ENCODE assay signal across 9 mouse cellular contexts in genomic region chr6:67228459-67229107, GRCm38 (mm10). TPM values are rescaled to one million over a fixed set of nuclear protein-coding genes. Genes with fewer than 3 reads are reported as not detected.
DNase-seq lines count a peak whose midpoint lies in the region; ATAC-seq and TF ChIP-seq lines count a peak whose summit lies in the region.
"Had no signal": no experiment of that assay in that cellular context is flagged by ENCODE, and none has a peak within 500 bp of the region (broad histone marks: within the 10 kb centered on the region; RNA-seq: fewer than 3 reads in every experiment).

No protein-coding gene starts in this region.

- WGBS in forebrain, embryonic 15.5 days: 8% methylated on average over 18 of the region's 18 CpGs
- WGBS in hindbrain, embryonic 11.5 days: 12% methylated on average over 18 of the region's 18 CpGs
- 21% methylated on average over 18 of the region's 18 CpGs for WGBS in liver, embryonic 14.5 days (ENCODE audit: insufficient replicate concordance)
- WGBS in neural tube, embryonic 14.5 days: 7% methylated on average over 18 of the region's 18 CpGs
- WGBS in thymus, adult 2 months: 50% methylated on average over 18 of the region's 18 CpGs

- peak; percentile 63; the same call in 1 of the 2 replicates for TF ChIP-seq EP300 in ES-Bruce4 (IDR thresholded peaks at IDR 0.05; ENCODE audit: insufficient read depth, low read depth, low read length)
- TF ChIP-seq EP300 in liver, embryonic 14.5 days (IDR thresholded peaks at IDR 0.05; ENCODE audit: low read depth): no peak

- no peaks in the 10 kb centered on the region for H3K27me3 ChIP-seq in ES-Bruce4 (ENCODE audit: control insufficient read depth, insufficient read depth, low read length, poor library complexity, severe bottlenecking)
- H3K27me3 ChIP-seq in forebrain, embryonic 15.5 days: no peaks in the 10 kb centered on the region
- no peaks in the 10 kb centered on the region; the same call in 1 of the 2 replicates for H3K27me3 ChIP-seq in hindbrain, embryonic 11.5 days (ENCODE audit: control insufficient read depth, insufficient read depth, low read length)
- peaks cover 3% of the 10 kb centered on the region for H3K27me3 ChIP-seq in liver, embryonic 14.5 days (ENCODE audit: control insufficient read depth, insufficient read depth, low read length)
- H3K27me3 ChIP-seq in neural tube, embryonic 14.5 days (ENCODE audit: control insufficient read depth, insufficient read depth, low read length): no peaks in the 10 kb centered on the region
- no peaks in the 10 kb centered on the region; the same call in 1 of the 2 replicates for H3K27me3 ChIP-seq in thymus, adult 2 months (ENCODE audit: control insufficient read depth, insufficient read depth, low read length)

- no peaks in the 10 kb centered on the region for H3K9me3 ChIP-seq in ES-Bruce4 (replicated peaks; ENCODE audit: control insufficient read depth, insufficient read depth, low read length, poor library complexity, severe bottlenecking)
- no peaks in the 10 kb centered on the region for H3K9me3 ChIP-seq in forebrain, embryonic 15.5 days
- H3K9me3 ChIP-seq in hindbrain, embryonic 11.5 days (ENCODE audit: control insufficient read depth, low read length): no peaks in the 10 kb centered on the region
- H3K9me3 ChIP-seq in liver, embryonic 14.5 days (ENCODE audit: control insufficient read depth, low read length): no peaks in the 10 kb centered on the region
- H3K9me3 ChIP-seq in neural tube, embryonic 14.5 days (ENCODE audit: control insufficient read depth, low read length): no peaks in the 10 kb centered on the region

- no peak for TF ChIP-seq POLR2A in ES-Bruce4 (IDR thresholded peaks at IDR 0.05; ENCODE audit: insufficient read depth, low read length)
- no peak for TF ChIP-seq POLR2A in thymus, adult 2 months (IDR thresholded peaks at IDR 0.05; ENCODE audit: control insufficient read depth, extremely low read depth, insufficient read depth, low read length, poor library complexity)

- TF ChIP-seq CTCF in ES-Bruce4 (IDR thresholded peaks at IDR 0.05; ENCODE audit: low read depth, low read length): no peak
- TF ChIP-seq CTCF in liver, embryonic 14.5 days (IDR thresholded peaks at IDR 0.05; ENCODE audit: low read depth): no peak
- no peak for TF ChIP-seq CTCF in thymus, adult 2 months (IDR thresholded peaks at IDR 0.05; ENCODE audit: borderline replicate concordance, control insufficient read depth, extremely low read depth, insufficient read depth, low read length, poor library complexity)

- no peak overlapping the region for H3K9ac ChIP-seq in ES-Bruce4 (ENCODE audit: low read depth, poor library complexity, severe bottlenecking)
- no peak overlapping the region for H3K9ac ChIP-seq in forebrain, embryonic 15.5 days (replicated peaks)
- H3K9ac ChIP-seq in hindbrain, embryonic 11.5 days (ENCODE audit: low read depth, low read length): no peak overlapping the region
- H3K9ac ChIP-seq in liver, embryonic 14.5 days (replicated peaks): peak overlapping the region; percentile 27; the same call in 1 of the 2 replicates
- H3K9ac ChIP-seq in neural tube, embryonic 14.5 days (replicated peaks; ENCODE audit: low read depth, low read length): no peak overlapping the region

- peak overlapping the region; percentile 2; the same call in 1 of the 2 replicates for H3K4me3 ChIP-seq in ES-Bruce4 (ENCODE audit: low read depth, low read length)
- H3K4me3 ChIP-seq in forebrain, embryonic 15.5 days: peak overlapping the region; percentile 13
- no peak overlapping the region for H3K4me3 ChIP-seq in hindbrain, embryonic 11.5 days (ENCODE audit: low read depth, low read length)
- no peak overlapping the region for H3K4me3 ChIP-seq in liver, embryonic 14.5 days (ENCODE audit: insufficient read depth in 1 of 2, low read depth in 2 of 2, low read length in 2 of 2)
- no peak overlapping the region; the same call in 1 of the 2 replicates for H3K4me3 ChIP-seq in neural tube, embryonic 14.5 days (ENCODE audit: low read depth, low read length)
- H3K4me3 ChIP-seq in thymus, adult 2 months (ENCODE audit: control insufficient read depth, insufficient read depth, low read length): no peak overlapping the region

- peak; percentile 38 for DNase-seq in cerebellum, adult 11 months
- DNase-seq in hindbrain, embryonic 11.5 days (ENCODE audit: low spot score): peak; percentile 49
- no peak for DNase-seq in liver, embryonic 14.5 days (ENCODE audit: low read depth in 3 of 3, low spot score in 3 of 3)
- no peak for DNase-seq in thymus, adult 2 months
- DNase-seq in adrenal gland, adult 2 months: no peak

- H3K36me3 ChIP-seq in ES-Bruce4 (ENCODE audit: control insufficient read depth, insufficient read depth, low read length, poor library complexity, severe bottlenecking): no peaks in the 10 kb centered on the region
- no peaks in the 10 kb centered on the region for H3K36me3 ChIP-seq in forebrain, embryonic 15.5 days
- no peaks in the 10 kb centered on the region for H3K36me3 ChIP-seq in hindbrain, embryonic 11.5 days (ENCODE audit: control insufficient read depth, insufficient read depth, low read length)
- H3K36me3 ChIP-seq in liver, embryonic 14.5 days (replicated peaks; ENCODE audit: control insufficient read depth, insufficient read depth, low read depth): no peaks in the 10 kb centered on the region
- H3K36me3 ChIP-seq in neural tube, embryonic 14.5 days (ENCODE audit: control insufficient read depth, insufficient read depth, low read length): no peaks in the 10 kb centered on the region
- H3K36me3 ChIP-seq in thymus, adult 2 months (ENCODE audit: control insufficient read depth, insufficient read depth, low read length): no peaks in the 10 kb centered on the region

- H3K4me1 ChIP-seq in ES-Bruce4 (ENCODE audit: control insufficient read depth, insufficient read depth, low read length): peaks cover 3% of the 10 kb centered on the region
- H3K4me1 ChIP-seq in forebrain, embryonic 15.5 days: peaks cover 13% of the 10 kb centered on the region
- H3K4me1 ChIP-seq in hindbrain, embryonic 11.5 days (replicated peaks; ENCODE audit: control insufficient read depth, insufficient read depth, low read length): no peaks in the 10 kb centered on the region
- H3K4me1 ChIP-seq in liver, embryonic 14.5 days (replicated peaks; ENCODE audit: control insufficient read depth in 2 of 2, insufficient read depth in 2 of 2, low read length in 1 of 2): no peaks in the 10 kb centered on the region
- H3K4me1 ChIP-seq in neural tube, embryonic 14.5 days (ENCODE audit: control insufficient read depth, insufficient read depth, low read length): no peaks in the 10 kb centered on the region
- H3K4me1 ChIP-seq in thymus, adult 2 months (replicated peaks; ENCODE audit: control insufficient read depth, insufficient read depth, low read length): peaks cover 5% of the 10 kb centered on the region; the same call in 1 of the 2 replicates

- peak; percentile 80 for ATAC-seq in forebrain, embryonic 15.5 days (replicated peaks)
- peak; percentile 78; the same call in 1 of the 2 replicates for ATAC-seq in hindbrain, embryonic 11.5 days (ENCODE audit: low FRiP score)
- ATAC-seq in liver, embryonic 14.5 days (ENCODE audit: insufficient read depth): no peak
- ATAC-seq in neural tube, embryonic 14.5 days (ENCODE audit: low read depth): peak; percentile 79

- H3K27ac ChIP-seq in ES-Bruce4 (ENCODE audit: insufficient read depth, low read length): peak overlapping the region; percentile 62
- H3K27ac ChIP-seq in forebrain, embryonic 15.5 days (replicated peaks): no peak overlapping the region
- H3K27ac ChIP-seq in hindbrain, embryonic 11.5 days (ENCODE audit: low read depth, low read length): no peak overlapping the region
- no peak overlapping the region for H3K27ac ChIP-seq in liver, embryonic 14.5 days
- H3K27ac ChIP-seq in neural tube, embryonic 14.5 days (ENCODE audit: low read depth, low read length): no peak overlapping the region
- no peak overlapping the region for H3K27ac ChIP-seq in thymus, adult 2 months (ENCODE audit: control insufficient read depth, insufficient read depth, low read length)
- H3K27ac ChIP-seq: macrophage had no signal

- H3K4me2 ChIP-seq in forebrain, embryonic 15.5 days (replicated peaks): peak overlapping the region; percentile 43
- H3K4me2 ChIP-seq in hindbrain, embryonic 11.5 days (replicated peaks; ENCODE audit: low read depth, low read length): peak overlapping the region; percentile 24; the same call in 1 of the 2 replicates
- H3K4me2 ChIP-seq in liver, embryonic 14.5 days (ENCODE audit: low read depth): peak overlapping the region; percentile 38
- H3K4me2 ChIP-seq in neural tube, embryonic 14.5 days (ENCODE audit: low read depth, low read length): peak overlapping the region; percentile 43

RNA-seq across cellular contexts. Expression of gene Serbp1, which starts 9.4 kb away (rescaled TPM):
- 1,899 and 1,955 TPM in 2 replicates for polyA plus RNA-seq in ES-Bruce4 (2011; ENCODE audit: insufficient read depth, insufficient read length, low read depth, missing spikeins)
- 316 and 328 TPM in 2 replicates for polyA plus RNA-seq in forebrain, embryonic 15.5 days (2015; fragmentation: Nextera tagmentation; extraction: Ambion mirVana)
- polyA plus RNA-seq in hindbrain, embryonic 11.5 days (2014; fragmentation: Nextera tagmentation; extraction: Ambion mirVana): 546 and 563 TPM in 2 replicates
- polyA plus RNA-seq in liver, embryonic 14.5 days (2012; rRNA removed): 125 and 336 TPM in 2 replicates
- 339 and 380 TPM in 2 replicates for polyA plus RNA-seq in liver, embryonic 14.5 days (2014; fragmentation: Nextera tagmentation; extraction: Ambion mirVana)
- polyA plus RNA-seq in neural tube, embryonic 14.5 days (2014; fragmentation: Nextera tagmentation; extraction: Ambion mirVana): 305 and 382 TPM in 2 replicates
- 95.1 and 109 TPM in 2 replicates for polyA plus RNA-seq in thymus, adult 2 months (2012; rRNA removed)
- total RNA-seq in adrenal gland, adult 2 months (2021): 100 to 1,000 TPM; 283 to 345 TPM
- 22.1 and 46.7 TPM in 2 replicates for polyA plus RNA-seq in adrenal gland, adult 2 months (2012; rRNA removed)

Comparison
In these comparisons a context has a peak if more than half of its experiments do, and no peak if none do; other contexts are left out.
1. H3K4me3 ChIP-seq: peak in ES-Bruce4 (single experiment) and forebrain, embryonic 15.5 days (single experiment); none in hindbrain, embryonic 11.5 days (single experiment), liver, embryonic 14.5 days (0 of 2), neural tube, embryonic 14.5 days (single experiment) and thymus, adult 2 months (single experiment).
2. DNase-seq: peak in cerebellum, adult 11 months (single experiment) and hindbrain, embryonic 11.5 days (single experiment); none in liver, embryonic 14.5 days (0 of 3), thymus, adult 2 months (single experiment) and adrenal gland, adult 2 months (single experiment).
3. Peak in every context shown above with its lines, with median percentiles within 50 percentile points of each other: H3K4me2 ChIP-seq.